Mouse (Mus musculus) midbrain, postnatal 0 days (tissue): ENCODE measurements at regions not wholly inside any gene's neighbourhood (a gene's known extent, or its start where the extent isn't known, plus 50 kb on each side); places are given as distances from the start of the nearest gene placed in this dataset.

Experiments
- ATAC-seq: fragments of 200-750 bp; cut with Nextera tagmentation; 2 replicates; pipeline ENCODE4 v1.8.0; 2017; ENCODE audit warnings: moderate number of reproducible peaks, mild to moderate bottlenecking, moderate TSS enrichment, moderate library complexity; ENCODE audit not compliant: low FRiP score
- DNase-seq: peaks from one replicate; pipeline ENCODE4 v3.0.0-alpha.2; 2015; ENCODE audit warnings: low spot score
- H3K27ac ChIP-seq: fragments of 300-500 bp; sonication (generic); 2 replicates; pipeline ENCODE4 v1.5.1; 2014; ENCODE audit warnings: low read depth, mild to moderate bottlenecking, low read length, mixed read lengths
- H3K27me3 ChIP-seq: fragments of 300-500 bp; sonication (generic); 2 replicates; pipeline ENCODE4 v1.6.1; 2014; ENCODE audit warnings: low read length, control low read depth, mixed read lengths; ENCODE audit not compliant: insufficient read depth
- H3K36me3 ChIP-seq: fragments of 300-500 bp; sonication (generic); 2 replicates; pipeline ENCODE4 v1.6.1; 2014; ENCODE audit warnings: low read length, control low read depth, mixed read lengths; ENCODE audit not compliant: insufficient read depth
- H3K4me1 ChIP-seq: fragments of 300-500 bp; sonication (generic); 2 replicates; pipeline ENCODE4 v1.6.1; 2014; ENCODE audit warnings: mild to moderate bottlenecking, control low read depth, antibody characterized with exemption, low read length, mixed read lengths; ENCODE audit not compliant: insufficient read depth
- H3K4me2 ChIP-seq: fragments of 300-500 bp; sonication (generic); 2 replicates; pipeline ENCODE4 v1.6.1; 2014; ENCODE audit warnings: low read depth, mild to moderate bottlenecking, low read length, mixed read lengths; ENCODE audit not compliant: poor library complexity, severe bottlenecking
- H3K4me3 ChIP-seq: fragments of 300-500 bp; sonication (generic); 2 replicates; pipeline ENCODE4 v1.5.1; 2014; ENCODE audit warnings: low read depth, mild to moderate bottlenecking, low read length, moderate library complexity
- H3K9ac ChIP-seq: fragments of 300-500 bp; sonication (generic); replicated peaks from 2 replicates; pipeline ENCODE4 v1.6.1; 2014; ENCODE audit warnings: mild to moderate bottlenecking, low read length, moderate library complexity, mixed read lengths; ENCODE audit not compliant: poor library complexity, severe bottlenecking
- H3K9me3 ChIP-seq: fragments of 300-500 bp; sonication (generic); 2 replicates; pipeline ENCODE4 v1.6.1; 2016; ENCODE audit warnings: low read length, control low read depth
- CTCF ChIP-seq: IDR thresholded peaks from 2 replicates; pipeline ENCODE4 v1.5.1; 2016; ENCODE audit warnings: antibody characterized with exemption, mild to moderate bottlenecking
- WGBS: fragments of 180-500 bp; shearing (Covaris S2); extraction: QIAGEN DNeasy Blood & Tissue Kit; methylation state at CpG from one replicate; pipeline ENCODE4 v1.1.7; 2014; 5-methylcytosine and 5-hydroxymethylcytosine counted together

GRCm38 (mm10) chr3:34860877-34861649 lies 210.9 kb downstream of the Sox2 start:
- no peak for TF ChIP-seq CTCF
- no peak overlapping the region for H3K4me2 ChIP-seq
- ATAC-seq = peak; percentile 38; the same call in 1 of the 2 replicates
- DNase-seq = peak; percentile 33
- H3K4me3 ChIP-seq = no peak overlapping the region
- no peak overlapping the region for H3K9ac ChIP-seq
- H3K4me1 ChIP-seq = no peaks in the 10 kb centered on the region
- H3K36me3 ChIP-seq = no peaks in the 10 kb centered on the region
- H3K27me3 ChIP-seq = no peaks in the 10 kb centered on the region
- H3K9me3 ChIP-seq = no peaks in the 10 kb centered on the region
- 45% methylated on average over 16 of the region's 16 CpGs for WGBS
- no peak overlapping the region for H3K27ac ChIP-seq

GRCm38 (mm10) chr3:34868698-34869409 lies 218.6 kb downstream of the Sox2 start:
- 44% methylated on average over 16 of the region's 16 CpGs for WGBS
- no peaks in the 10 kb centered on the region for H3K4me1 ChIP-seq
- ATAC-seq (peak; percentile 35; the same call in 1 of the 2 replicates), DNase-seq (peak; percentile 14)
- no peak overlapping the region for H3K9ac ChIP-seq
- H3K36me3 ChIP-seq = no peaks in the 10 kb centered on the region
- H3K9me3 ChIP-seq = no peaks in the 10 kb centered on the region
- no peak for TF ChIP-seq CTCF
- H3K4me2 ChIP-seq = no peak overlapping the region
- H3K4me3 ChIP-seq = no peak overlapping the region
- H3K27ac ChIP-seq = no peak overlapping the region
- no peaks in the 10 kb centered on the region for H3K27me3 ChIP-seq

- WGBS = 87% methylated on average over 6 of the region's 6 CpGs
- Histone ChIP-seq H3K9me3 (no peaks in the 10 kb centered on the region), H3K4me1 (no peaks in the 10 kb centered on the region), H3K27ac (no peak overlapping the region), H3K4me3 (no peak overlapping the region), H3K4me2 (no peak overlapping the region), H3K27me3 (no peaks in the 10 kb centered on the region), H3K9ac (no peak overlapping the region), H3K36me3 (no peaks in the 10 kb centered on the region)
- DNase-seq = peak; percentile 25
- no peak for TF ChIP-seq CTCF
- ATAC-seq = no peak
Observed at GRCm38 (mm10) chr3:34869911-34870310, 219.7 kb downstream of the Sox2 start.

DNA sequence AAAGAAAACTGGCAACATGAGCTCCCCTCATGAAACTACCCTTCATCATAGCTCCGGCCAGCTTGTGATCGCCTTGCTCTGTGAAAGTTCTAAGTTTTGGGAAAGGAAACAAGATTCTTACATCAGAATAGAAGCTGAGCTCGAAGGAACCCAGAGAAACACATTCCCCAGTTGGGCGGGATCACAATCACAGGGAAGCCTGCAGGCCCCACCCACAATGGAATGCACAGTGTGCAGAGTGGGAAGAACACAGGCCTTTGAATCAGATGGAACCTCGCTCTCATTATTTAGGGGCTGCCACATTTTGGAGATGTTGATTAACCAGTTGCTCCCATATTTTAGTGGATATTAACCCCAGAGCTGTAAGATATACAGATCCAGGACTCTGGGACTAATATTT lies 234.9 kb downstream of the Sox2 start:
- H3K27me3 ChIP-seq = no peaks in the 10 kb centered on the region
- H3K4me1 ChIP-seq = no peaks in the 10 kb centered on the region
- no peaks in the 10 kb centered on the region for H3K36me3 ChIP-seq
- no peaks in the 10 kb centered on the region for H3K9me3 ChIP-seq
- 91% methylated on average over 5 of the region's 5 CpGs for WGBS
- no peak overlapping the region for H3K9ac ChIP-seq
- H3K27ac ChIP-seq = no peak overlapping the region
- H3K4me2 ChIP-seq = no peak overlapping the region
- no peak overlapping the region for H3K4me3 ChIP-seq
- TF ChIP-seq CTCF = no peak
- ATAC-seq (no peak), DNase-seq (no peak)

DNA sequence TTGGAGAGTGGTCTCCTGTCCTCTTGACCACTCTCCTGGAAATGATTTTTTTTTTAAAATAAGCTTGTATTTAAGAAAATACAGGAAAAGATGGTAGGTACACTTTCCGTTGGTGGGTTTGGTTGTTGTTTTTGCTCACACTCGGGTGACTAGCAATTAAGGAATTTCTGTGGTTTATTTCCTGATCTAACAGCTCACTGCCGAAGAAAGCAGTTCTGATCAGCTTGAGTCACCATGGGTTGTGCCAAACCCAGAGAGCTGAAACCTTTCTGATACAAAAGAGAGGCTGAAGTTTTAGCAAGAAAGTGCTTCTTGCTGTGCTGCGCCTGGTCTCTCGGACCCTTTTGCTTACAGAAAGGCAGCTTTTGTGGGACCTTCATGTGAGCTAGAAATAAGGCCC lies 243.2 kb downstream of the Sox2 start:
- no peak for ATAC-seq
- no peak overlapping the region for H3K4me3 ChIP-seq
- no peaks in the 10 kb centered on the region for H3K36me3 ChIP-seq
- H3K27ac ChIP-seq = no peak overlapping the region
- no peak for DNase-seq
- H3K9ac ChIP-seq = no peak overlapping the region
- no peaks in the 10 kb centered on the region for H3K4me1 ChIP-seq
- WGBS = 93% methylated on average over 5 of the region's 5 CpGs
- no peak for TF ChIP-seq CTCF
- no peaks in the 10 kb centered on the region for H3K27me3 ChIP-seq
- no peak overlapping the region for H3K4me2 ChIP-seq
- peaks cover 5% of the 10 kb centered on the region; the same call in 1 of the 2 replicates for H3K9me3 ChIP-seq

- 90% methylated on average over 8 of the region's 8 CpGs for WGBS
- no peak overlapping the region for H3K27ac ChIP-seq
- H3K36me3 ChIP-seq = no peaks in the 10 kb centered on the region
- no peaks in the 10 kb centered on the region for H3K4me1 ChIP-seq
- no peak for DNase-seq
- H3K9ac ChIP-seq = no peak overlapping the region
- no peak overlapping the region for H3K4me3 ChIP-seq
- no peak for TF ChIP-seq CTCF
- no peak overlapping the region for H3K4me2 ChIP-seq
- H3K9me3 ChIP-seq = no peaks in the 10 kb centered on the region
- no peak for ATAC-seq
- no peaks in the 10 kb centered on the region for H3K27me3 ChIP-seq
Observed at GRCm38 (mm10) chr3:34903106-34903505, 252.9 kb downstream of the Sox2 start.
